Mouse (Mus musculus) heart, postnatal 25 days (tissue): ENCODE data around the gene Ehbp1. TPM values are rescaled to one million over a fixed set of nuclear protein-coding genes. Genes with fewer than 3 reads are reported as not detected.

Experiments used
- DNase-seq: peaks from one replicate; pipeline ENCODE4 v3.0.0; 2022; ENCODE audit warnings: low spot score
- intact Hi-C: fragments of 180-260 bp; cut with DNase I; formaldehyde crosslinking; loops from one replicate; pipeline ENCODE4 v1.15.1; 2025
- total RNA-seq, 2 experiments: library from RNA; stranded (reverse); gene quantifications; 2 replicates each; pipeline ENCODE4 v1.2.3; 2021

Ehbp1 gene
- total RNA-seq, 2 experiments from 2014 or later, result 119 to 122 TPM

GRCm38 (mm10) chr11:22203413-22203812, 138.7 kb downstream of the Ehbp1 start:
- no peak for DNase-seq
- intact Hi-C loops, result loop anchor here (10.0 kb wide), 2 partner anchors 129 to 559 kb away; no protein-coding TSS in a partner anchor

DNA sequence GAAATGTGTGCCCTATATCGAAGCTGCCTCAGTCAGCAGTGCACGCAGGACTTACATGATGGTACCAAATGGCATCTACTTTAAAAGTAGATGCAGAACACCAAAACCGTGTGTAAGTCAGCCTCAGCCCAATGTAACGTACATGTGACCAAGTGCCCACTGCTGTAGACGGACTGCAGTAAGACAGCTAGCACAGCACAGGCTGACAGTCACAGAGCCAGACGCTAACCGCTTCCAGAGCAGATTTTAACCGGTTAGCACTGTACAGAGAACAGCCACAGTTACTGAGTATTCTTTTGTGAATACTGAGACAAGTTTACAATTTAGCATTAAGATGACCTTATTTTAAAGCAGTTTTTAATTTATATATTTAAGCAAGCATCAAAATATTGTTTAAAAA, 141.0 kb downstream of the Ehbp1 start:
- intact Hi-C loops, result loop anchor here (10.0 kb wide), 2 partner anchors 126 to 556 kb away; no protein-coding TSS in a partner anchor
- no peak for DNase-seq

DNA sequence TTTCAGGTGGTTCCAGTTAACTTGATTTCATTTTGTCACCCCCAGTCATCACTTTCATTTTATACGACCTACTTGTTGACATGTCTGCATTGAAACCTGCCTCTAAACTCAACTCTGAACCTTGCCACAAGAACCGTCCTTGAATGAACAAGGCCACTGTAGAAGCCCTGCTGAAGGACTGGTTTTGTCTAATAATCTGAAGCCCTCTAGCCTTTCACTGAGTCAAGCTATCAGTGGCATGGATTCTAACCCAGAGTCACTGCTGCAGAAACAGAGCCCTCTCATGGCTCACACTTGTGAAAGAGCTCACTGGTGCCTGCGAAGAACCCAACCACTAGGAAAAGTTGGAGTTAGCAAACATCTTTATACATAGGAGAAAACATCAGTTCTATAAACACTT, 142.2 kb downstream of the Ehbp1 start:
- intact Hi-C loops, result loop anchor here (2.0 to 10.0 kb wide), 4 partner anchors 29 to 555 kb away; no protein-coding TSS in a partner anchor
- no peak for DNase-seq

GRCm38 (mm10) chr11:22198406-22198805, 143.7 kb downstream of the Ehbp1 start:
- intact Hi-C loops, result loop anchor here (2.0 to 5.0 kb wide), 2 partner anchors 28 to 41 kb away; no protein-coding TSS in a partner anchor
- no peak for DNase-seq

GRCm38 (mm10) chr11:22197935-22198334, 144.2 kb downstream of the Ehbp1 start:
- intact Hi-C loops, result loop anchor here (2.0 to 5.0 kb wide), 2 partner anchors 27 to 41 kb away; no protein-coding TSS in a partner anchor
- no peak for DNase-seq

DNA sequence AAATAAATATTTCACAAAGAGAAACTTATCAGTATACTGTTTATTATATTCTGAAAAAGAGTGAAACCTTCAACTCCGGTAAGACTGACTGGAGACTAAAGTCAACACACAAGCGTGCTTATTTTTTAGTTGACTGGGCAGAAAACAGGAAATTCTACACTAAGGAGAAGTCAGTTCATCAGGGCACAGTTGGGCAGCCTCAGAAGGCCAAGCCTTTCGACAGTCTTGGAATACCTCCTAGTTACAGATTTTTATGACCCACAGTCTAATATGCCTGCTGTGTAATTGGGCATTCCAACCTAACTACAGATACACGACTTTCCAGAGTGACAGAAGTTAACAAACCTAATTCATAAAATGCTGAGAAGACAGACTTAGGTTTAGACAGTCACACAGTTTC, 145.3 kb downstream of the Ehbp1 start:
- intact Hi-C loops, result loop anchor here (5.0 kb wide), 1 partner anchor 39 kb away; no protein-coding TSS in a partner anchor
- DNase-seq, result no peak

GRCm38 (mm10) chr11:22194607-22195006, 147.5 kb downstream of the Ehbp1 start:
- no peak for DNase-seq
- intact Hi-C loops, result loop anchor here (5.0 kb wide), 1 partner anchor 37 kb away; no protein-coding TSS in a partner anchor

GRCm38 (mm10) chr11:22190576-22190975, 151.5 kb downstream of the Ehbp1 start:
- no peak for DNase-seq
- intact Hi-C loops, result no loop called here

GRCm38 (mm10) chr11:22189970-22190369, 152.1 kb downstream of the Ehbp1 start:
- no peak for DNase-seq
- intact Hi-C loops, result no loop called here

GRCm38 (mm10) chr11:22181530-22182501, 160.3 kb downstream of the Ehbp1 start:
- intact Hi-C loops, result no loop called here
- no peak for DNase-seq

- no peak for DNase-seq
- intact Hi-C loops, result no loop called here
Measured at GRCm38 (mm10) chr11:22180146-22180545, 161.9 kb downstream of the Ehbp1 start.

GRCm38 (mm10) chr11:22178569-22178968, 163.5 kb downstream of the Ehbp1 start:
- intact Hi-C loops, result no loop called here
- DNase-seq, result no peak

DNA sequence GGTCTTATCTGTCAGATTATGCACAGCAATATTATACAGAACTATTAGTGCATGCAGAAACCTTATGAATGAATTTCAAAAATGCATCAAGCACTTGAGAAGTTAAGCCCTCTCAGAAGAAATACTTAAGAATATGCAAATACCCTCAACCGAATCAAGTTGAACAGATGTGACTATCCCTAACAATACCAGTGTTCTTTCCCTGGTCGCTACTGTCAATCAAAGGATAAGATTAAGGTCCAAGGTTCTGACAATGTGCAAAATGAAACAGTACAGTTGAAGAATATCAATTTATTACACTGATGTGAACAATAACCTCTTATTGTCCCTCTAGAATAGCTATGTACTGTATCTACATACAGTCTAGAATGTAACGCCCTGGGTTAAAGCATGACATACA, 167.8 kb downstream of the Ehbp1 start:
- DNase-seq, result no peak
- intact Hi-C loops, result no loop called here

GRCm38 (mm10) chr11:22170962-22171638, 171.0 kb downstream of the Ehbp1 start:
- DNase-seq, result no peak
- intact Hi-C loops, result loop anchor here (2.0 kb wide), 1 partner anchor 28 kb away; no protein-coding TSS in a partner anchor

- DNase-seq, result no peak
- intact Hi-C loops, result loop anchor here (5.0 kb wide), 1 partner anchor 39 kb away; no protein-coding TSS in a partner anchor
Measured at GRCm38 (mm10) chr11:22157882-22158281, 184.2 kb downstream of the Ehbp1 start.

DNA sequence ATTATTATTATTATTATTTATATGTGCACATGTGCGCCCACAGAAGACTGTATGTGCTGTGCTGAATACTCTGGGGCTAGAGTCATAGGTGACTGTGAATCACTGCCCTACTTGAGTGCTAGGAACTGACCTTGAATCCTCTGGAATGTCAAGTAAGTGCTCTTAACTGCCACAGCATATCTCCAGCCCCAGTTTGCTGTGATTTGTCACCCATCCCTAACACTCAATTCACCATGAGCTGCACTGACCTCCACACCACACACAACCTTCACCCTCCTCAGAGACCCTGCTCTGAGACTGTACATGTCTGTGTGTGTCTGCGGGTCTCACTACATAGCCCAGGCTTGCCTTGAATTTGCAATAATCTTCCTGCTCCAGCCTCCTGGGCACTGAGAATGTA, 185.9 kb downstream of the Ehbp1 start:
- DNase-seq, result no peak
- intact Hi-C loops, result loop anchor here (5.0 kb wide), 1 partner anchor 41 kb away; no protein-coding TSS in a partner anchor

GRCm38 (mm10) chr11:22155366-22156095, 186.6 kb downstream of the Ehbp1 start:
- intact Hi-C loops, result loop anchor here (5.0 kb wide), 1 partner anchor 42 kb away; no protein-coding TSS in a partner anchor
- no peak for DNase-seq

DNA sequence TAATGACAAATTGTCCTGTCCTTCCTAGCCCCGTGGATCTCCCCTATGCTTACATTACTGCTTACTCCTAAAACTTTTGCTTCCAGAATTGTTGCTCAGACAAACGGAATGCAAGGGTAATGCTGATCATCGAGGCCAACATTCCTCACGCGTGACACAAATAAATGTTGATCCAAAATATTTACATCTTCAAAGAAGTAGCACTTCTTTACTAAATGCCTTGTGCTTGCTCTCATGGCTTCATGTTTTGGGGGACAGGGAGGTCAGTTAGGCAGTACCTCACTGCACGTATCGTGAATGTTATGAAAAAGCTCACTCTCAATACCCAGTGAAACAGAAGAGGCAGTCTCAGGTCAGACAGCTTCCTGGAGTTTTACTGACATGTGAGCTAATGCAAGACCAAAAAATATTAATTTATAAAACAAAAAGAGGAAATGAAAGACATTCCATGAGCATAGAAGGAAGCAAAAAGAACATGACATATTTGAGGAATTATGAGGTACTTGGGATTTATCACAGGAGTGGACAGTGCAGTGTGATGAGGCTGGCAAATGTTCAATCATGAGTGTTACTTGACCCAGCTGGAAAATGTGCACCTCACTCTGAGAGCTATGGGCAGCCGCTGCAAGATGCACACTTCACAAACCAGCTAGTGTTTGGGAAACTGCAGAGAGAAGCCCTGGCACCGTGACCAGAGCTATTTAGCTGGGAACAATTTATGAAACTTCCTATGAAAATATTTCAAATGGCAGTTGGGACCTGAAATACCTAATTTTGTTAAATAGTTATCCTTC, 187.4 kb downstream of the Ehbp1 start:
- DNase-seq, result no peak
- intact Hi-C loops, result loop anchor here (5.0 kb wide), 1 partner anchor 43 kb away; no protein-coding TSS in a partner anchor

DNA sequence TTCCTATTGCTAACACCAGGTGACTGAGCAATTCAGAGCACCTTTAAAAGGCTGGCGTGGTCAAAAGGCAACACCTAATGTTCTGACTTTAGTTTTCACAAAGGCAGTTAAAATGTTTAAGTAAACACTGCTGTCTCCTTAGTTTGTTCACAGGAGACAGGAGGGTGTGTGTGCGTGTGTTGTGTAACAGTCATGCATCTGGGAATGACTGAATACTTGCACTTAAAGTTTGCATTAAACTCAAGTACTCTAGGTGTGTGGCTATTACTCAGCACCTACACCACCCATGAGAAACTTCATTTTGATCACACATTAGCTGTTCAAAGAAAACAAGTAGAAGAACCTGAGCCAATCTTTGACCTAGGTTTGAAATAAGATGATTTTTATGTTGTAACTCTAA, 201.4 kb downstream of the Ehbp1 start:
- intact Hi-C loops, result no loop called here
- no peak for DNase-seq
